Mouse (Mus musculus) heart, embryonic 11.5 days (tissue): ENCODE data around the gene Trim47. TPM values are rescaled to one million over a fixed set of nuclear protein-coding genes. Genes with fewer than 3 reads are reported as not detected.

Experiments used
- ATAC-seq: fragments of 200-750 bp; cut with Nextera tagmentation; replicated peaks from 2 replicates; pipeline ENCODE4 v1.8.0; 2017; ENCODE audit warnings: moderate library complexity; ENCODE audit not compliant: insufficient number of reproducible peaks, low FRiP score, low TSS enrichment
- H3K27ac ChIP-seq: fragments of 300-500 bp; sonication (generic); 2 replicates; pipeline ENCODE4 v1.5.1; 2014; ENCODE audit warnings: mild to moderate bottlenecking, low read depth, low read length
- H3K27me3 ChIP-seq: fragments of 300-500 bp; sonication (generic); 2 replicates; pipeline ENCODE4 v1.6.1; 2014; ENCODE audit warnings: mild to moderate bottlenecking, low read length, mixed read lengths; ENCODE audit not compliant: control insufficient read depth, insufficient read depth
- H3K36me3 ChIP-seq: fragments of 300-500 bp; sonication (generic); 2 replicates; pipeline ENCODE4 v1.6.1; 2014; ENCODE audit warnings: mild to moderate bottlenecking, low read length, moderate library complexity, mixed read lengths; ENCODE audit not compliant: control insufficient read depth, insufficient read depth
- H3K4me1 ChIP-seq: fragments of 300-500 bp; sonication (generic); 2 replicates; pipeline ENCODE4 v1.6.1; 2014; ENCODE audit warnings: low read length; ENCODE audit not compliant: control insufficient read depth, insufficient read depth
- H3K4me2 ChIP-seq: fragments of 300-500 bp; sonication (generic); 2 replicates; pipeline ENCODE4 v1.6.1; 2014; ENCODE audit warnings: mild to moderate bottlenecking, moderate library complexity
- H3K4me3 ChIP-seq: fragments of 300-500 bp; sonication (generic); 2 replicates; pipeline ENCODE4 v1.5.1; 2014; ENCODE audit warnings: low read depth, low read length
- H3K9ac ChIP-seq: fragments of 300-500 bp; sonication (generic); 2 replicates; pipeline ENCODE4 v1.6.1; 2014; ENCODE audit warnings: mild to moderate bottlenecking, low read depth, low read length, moderate library complexity
- H3K9me3 ChIP-seq: fragments of 300-500 bp; sonication (generic); replicated peaks from 2 replicates; pipeline ENCODE4 v1.6.1; 2016; ENCODE audit warnings: low read length; ENCODE audit not compliant: control insufficient read depth
- WGBS: fragments of 180-500 bp; shearing (Covaris S2); extraction: QIAGEN DNeasy Blood & Tissue Kit; methylation state at CpG from one replicate; pipeline ENCODE4 v1.1.7; 2014; ENCODE audit not compliant: insufficient replicate concordance; 5-methylcytosine and 5-hydroxymethylcytosine counted together
- polyA plus RNA-seq: library from polyadenylated mRNA; unstranded; fragments of >200 nt; fragmentation: Nextera tagmentation; extraction: Ambion mirVana; gene quantifications from 2 replicates; pipeline ENCODE4 v1.2.1, GENCODE M21; 2014

Gene Trim47
- polyA plus RNA-seq = 38.3 and 40.2 TPM in 2 replicates

DNA sequence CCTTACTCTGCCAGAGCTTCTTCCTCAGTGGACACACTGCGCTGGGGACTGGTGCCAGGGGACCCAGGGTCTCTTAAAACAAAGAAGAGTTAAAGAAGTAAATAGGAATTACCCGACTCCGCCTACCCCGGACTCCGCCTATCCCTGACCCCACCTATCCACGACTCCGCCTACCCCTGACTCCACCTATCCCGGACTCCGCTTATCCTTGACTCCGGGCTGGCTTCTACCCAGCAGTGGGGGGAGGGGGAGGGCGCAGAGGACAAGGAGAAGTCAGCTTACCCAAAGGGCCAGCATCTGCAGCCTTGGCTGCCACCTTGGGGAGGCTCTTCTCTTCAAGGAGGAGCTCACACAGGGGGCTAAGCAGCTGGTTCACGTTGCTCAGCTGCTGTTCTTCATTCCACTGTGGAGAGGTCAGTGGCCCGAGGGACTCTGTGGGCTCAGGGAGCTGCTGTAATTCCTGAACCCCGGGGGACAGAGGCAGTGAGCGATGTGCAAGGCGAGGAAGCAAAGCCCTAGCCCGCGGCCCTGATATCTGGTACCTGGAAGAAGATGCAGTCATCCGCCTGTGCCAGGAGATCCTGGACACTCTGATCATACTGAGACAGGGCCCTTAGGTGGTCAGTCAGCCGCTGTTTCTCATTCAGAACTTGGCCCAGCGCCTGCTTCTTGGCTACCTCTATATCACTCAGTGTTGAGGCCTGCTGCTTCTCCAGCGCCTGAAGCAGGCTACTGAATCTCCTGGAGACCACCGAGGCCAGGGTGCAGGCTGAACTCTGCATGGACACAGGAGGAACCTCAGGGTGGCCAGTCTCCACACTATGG is at the start of gene Trim47:
Trim47 (minus strand) TSS at position 55 of the 825 bp plus-strand sequence.
- H3K36me3 ChIP-seq = peaks cover 18% of the 10 kb centered on the region
- peak; percentile 39; the same call in 1 of the 2 replicates for ATAC-seq
- H3K4me1 ChIP-seq = peaks cover 27% of the 10 kb centered on the region
- H3K27ac ChIP-seq = no peak within 1 kb of the TSS
- H3K27me3 ChIP-seq = no peaks in the 10 kb centered on the region
- H3K4me2 ChIP-seq = peak within 1 kb of the TSS; percentile 15
- 0 out of 2 replicates have a peak, but pooled peaks cover 2% of the 10 kb centered on the region for H3K9me3 ChIP-seq
- WGBS = 24% methylated on average over 23 of the region's 23 CpGs
- H3K4me3 ChIP-seq = no peak within 1 kb of the TSS
- H3K9ac ChIP-seq = peak within 1 kb of the TSS; percentile 16; the same call in 1 of the 2 replicates

DNA sequence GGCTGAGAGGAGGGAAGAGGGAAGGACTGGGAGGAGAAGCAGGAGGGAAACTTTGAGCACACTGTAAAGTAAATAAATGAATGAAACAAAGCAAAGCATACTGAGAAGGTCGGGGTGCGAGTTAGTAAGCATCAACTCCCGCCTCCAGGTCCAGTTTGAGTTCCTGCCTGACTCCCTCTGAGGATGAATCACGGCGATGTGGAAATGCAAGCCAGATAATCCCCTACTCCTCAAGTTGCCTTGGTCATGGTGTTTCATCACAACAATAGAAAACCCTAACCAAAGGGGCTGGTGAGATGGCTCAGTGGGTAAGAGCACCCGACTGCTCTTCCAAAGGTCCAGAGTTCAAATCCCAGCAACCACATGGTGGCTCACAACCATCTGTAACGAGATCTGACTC is 49.0 kb upstream of the Trim47 start:
- no peak overlapping the region for H3K4me2 ChIP-seq
- no peak overlapping the region for H3K9ac ChIP-seq
- no peaks in the 10 kb centered on the region for H3K4me1 ChIP-seq
- peaks cover 38% of the 10 kb centered on the region for H3K36me3 ChIP-seq
- no peaks in the 10 kb centered on the region for H3K27me3 ChIP-seq
- WGBS = 88% methylated on average over 7 of the region's 7 CpGs
- no peaks in the 10 kb centered on the region for H3K9me3 ChIP-seq
- H3K4me3 ChIP-seq = no peak overlapping the region
- no peak for ATAC-seq
- no peak overlapping the region for H3K27ac ChIP-seq

GRCm38 (mm10) chr11:116174775-116175448 is 47.9 kb upstream of the Trim47 start:
- peaks cover 33% of the 10 kb centered on the region for H3K36me3 ChIP-seq

DNA sequence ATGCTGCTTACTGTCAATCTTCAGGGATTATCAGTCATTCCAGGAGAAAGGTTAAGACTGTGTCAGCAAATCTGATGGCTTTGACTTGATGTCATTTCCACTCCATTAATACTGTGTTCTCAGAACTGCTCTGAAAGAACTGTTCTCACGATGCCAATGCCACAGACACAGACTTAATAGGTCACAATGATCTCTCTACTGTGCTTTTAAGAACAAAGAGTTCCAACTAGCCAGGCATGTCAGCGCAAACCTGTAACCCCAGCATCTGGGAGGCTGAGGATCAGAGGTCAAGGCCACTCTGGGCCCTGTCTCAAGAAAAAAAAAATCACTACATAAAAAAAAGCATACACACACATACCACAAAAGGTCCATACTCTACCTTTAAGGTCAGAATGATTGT is 44.9 kb upstream of the Trim47 start:
- ATAC-seq = no peak
- H3K4me3 ChIP-seq = no peak overlapping the region
- no peak overlapping the region for H3K4me2 ChIP-seq
- no peaks in the 10 kb centered on the region for H3K9me3 ChIP-seq
- H3K9ac ChIP-seq = no peak overlapping the region
- H3K36me3 ChIP-seq = peaks cover 23% of the 10 kb centered on the region
- WGBS = 81% methylated on average over 2 of the region's 2 CpGs
- no peak overlapping the region for H3K27ac ChIP-seq
- H3K27me3 ChIP-seq = no peaks in the 10 kb centered on the region
- H3K4me1 ChIP-seq = no peaks in the 10 kb centered on the region

More at GRCm38 (mm10) chr11:116174775-116175448, 47.9 kb upstream of the Trim47 start:
- H3K4me2 ChIP-seq = no peak overlapping the region
- H3K9ac ChIP-seq = no peak overlapping the region
- H3K27me3 ChIP-seq = no peaks in the 10 kb centered on the region
- no peaks in the 10 kb centered on the region for H3K9me3 ChIP-seq
- 88% methylated on average over 22 of the region's 22 CpGs for WGBS
- H3K4me1 ChIP-seq = no peaks in the 10 kb centered on the region
- H3K27ac ChIP-seq = no peak overlapping the region
- H3K4me3 ChIP-seq = no peak overlapping the region
- no peak for ATAC-seq

DNA sequence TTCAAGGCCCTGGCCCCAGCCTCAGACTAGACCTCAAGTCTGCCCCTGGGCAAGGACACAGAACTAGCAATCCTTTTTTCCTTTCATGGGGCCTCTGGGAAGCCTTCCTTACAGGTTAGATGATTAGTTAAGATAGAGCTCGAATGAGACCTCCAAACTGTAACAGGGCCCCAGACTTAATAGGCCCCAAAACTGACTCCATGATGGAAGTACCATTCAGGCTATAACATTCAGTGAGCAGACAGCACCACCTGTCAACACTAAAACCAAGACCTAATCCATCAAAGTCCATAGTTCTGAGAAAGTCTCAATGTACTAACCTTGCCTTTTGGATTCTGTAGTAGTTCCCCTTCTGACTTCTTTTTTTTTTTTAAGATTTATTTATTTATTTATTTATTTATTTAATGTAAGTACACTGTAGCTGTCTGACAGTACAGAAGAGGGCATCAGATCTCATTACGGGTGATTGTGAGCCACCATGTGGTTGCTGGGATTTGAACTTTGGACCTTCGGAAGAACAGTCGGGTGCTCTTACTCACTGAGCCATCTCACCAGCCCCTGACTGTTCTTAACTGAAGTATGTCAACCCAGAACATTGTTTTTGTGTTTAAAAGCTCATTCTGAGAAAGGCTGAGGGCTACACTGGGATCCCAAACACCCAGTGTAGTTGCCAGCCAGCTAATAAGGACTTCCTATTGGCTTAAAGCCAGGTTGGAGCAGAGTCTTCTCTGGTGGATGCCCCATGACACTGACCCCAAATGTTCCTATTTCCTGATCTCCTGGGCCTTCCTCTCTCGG is 43.2 kb upstream of the Trim47 start:
- WGBS = 72% methylated on average over 5 of the region's 5 CpGs
- Histone ChIP-seq H3K4me1 (0 out of 2 replicates have a peak, but pooled peaks cover 5% of the 10 kb centered on the region), H3K36me3 (peaks cover 21% of the 10 kb centered on the region), H3K4me3 (no peak overlapping the region), H3K9ac (no peak overlapping the region), H3K4me2 (no peak overlapping the region), H3K27me3 (no peaks in the 10 kb centered on the region), H3K9me3 (no peaks in the 10 kb centered on the region), H3K27ac (no peak overlapping the region)
- ATAC-seq = no peak

DNA sequence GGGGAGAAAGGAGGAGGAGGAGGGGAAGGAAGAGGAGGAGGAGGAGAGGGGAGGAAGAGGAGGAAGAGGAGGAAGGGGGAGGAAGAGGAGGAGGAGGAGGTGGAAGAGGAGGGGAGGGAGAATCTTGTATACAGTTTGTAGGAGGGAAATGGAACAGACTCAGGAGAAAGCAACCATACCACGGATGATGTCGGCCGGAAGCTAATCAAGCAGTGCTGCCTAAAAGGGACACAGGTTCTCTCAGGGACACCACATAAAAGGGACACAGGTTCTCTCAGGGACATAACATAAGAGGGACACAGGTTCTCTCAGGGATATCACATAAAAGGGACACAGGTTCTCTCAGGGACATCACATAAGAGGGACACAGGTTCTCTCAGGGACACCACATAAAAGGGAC is 42.2 kb upstream of the Trim47 start:
- ATAC-seq = no peak
- H3K27ac ChIP-seq = no peak overlapping the region
- 79% methylated on average over 3 of the region's 3 CpGs for WGBS
- 0 out of 2 replicates have a peak, but pooled peaks cover 5% of the 10 kb centered on the region for H3K4me1 ChIP-seq
- H3K9me3 ChIP-seq = no peaks in the 10 kb centered on the region
- H3K4me2 ChIP-seq = no peak overlapping the region
- no peaks in the 10 kb centered on the region for H3K27me3 ChIP-seq
- H3K4me3 ChIP-seq = no peak overlapping the region
- no peak overlapping the region for H3K9ac ChIP-seq
- H3K36me3 ChIP-seq = peaks cover 14% of the 10 kb centered on the region

DNA sequence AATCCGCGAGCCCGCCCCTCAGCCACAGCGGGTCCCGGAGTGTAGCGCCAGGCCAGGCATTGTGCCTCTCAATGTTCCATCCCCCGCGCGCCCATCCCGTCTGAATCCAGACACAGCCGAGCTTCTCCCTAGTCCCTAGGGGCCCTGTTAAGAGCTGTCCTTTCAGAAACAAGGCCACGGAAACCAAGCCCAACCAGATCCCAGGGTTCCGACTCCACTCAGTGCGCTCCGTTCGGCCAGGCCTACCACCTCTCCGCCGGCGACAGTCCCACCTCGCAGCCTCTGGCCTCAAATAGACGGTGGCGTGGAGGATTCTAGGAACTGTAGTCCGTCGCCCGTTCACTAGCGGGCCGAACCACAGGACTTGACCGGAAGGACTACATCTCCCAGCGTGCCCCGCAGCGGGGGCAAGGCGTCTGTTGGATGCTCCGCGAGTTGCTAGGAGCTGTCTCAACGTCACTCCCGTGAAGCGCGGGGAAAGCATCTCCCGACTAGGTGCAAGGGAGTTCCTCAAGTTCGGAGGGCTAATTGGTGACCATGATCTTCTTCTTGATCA is 41.0 kb upstream of the Trim47 start, which contains the start of gene Fbf1:
Fbf1 (minus strand) TSS at position 283 of the 556 bp plus-strand sequence.
- ATAC-seq = peak; percentile 93
- H3K4me3 ChIP-seq = peak within 1 kb of the TSS; percentile 73
- H3K4me2 ChIP-seq = peak within 1 kb of the TSS; percentile 84
- under 1% methylated on average over 40 of the region's 40 CpGs for WGBS
- peak within 1 kb of the TSS; percentile 90 for H3K9ac ChIP-seq
- H3K9me3 ChIP-seq = no peaks in the 10 kb centered on the region
- H3K4me1 ChIP-seq = 0 out of 2 replicates have a peak, but pooled peaks cover 5% of the 10 kb centered on the region
- peaks cover 10% of the 10 kb centered on the region for H3K36me3 ChIP-seq
- no peaks in the 10 kb centered on the region for H3K27me3 ChIP-seq
- H3K27ac ChIP-seq = peak within 1 kb of the TSS; percentile 95

DNA sequence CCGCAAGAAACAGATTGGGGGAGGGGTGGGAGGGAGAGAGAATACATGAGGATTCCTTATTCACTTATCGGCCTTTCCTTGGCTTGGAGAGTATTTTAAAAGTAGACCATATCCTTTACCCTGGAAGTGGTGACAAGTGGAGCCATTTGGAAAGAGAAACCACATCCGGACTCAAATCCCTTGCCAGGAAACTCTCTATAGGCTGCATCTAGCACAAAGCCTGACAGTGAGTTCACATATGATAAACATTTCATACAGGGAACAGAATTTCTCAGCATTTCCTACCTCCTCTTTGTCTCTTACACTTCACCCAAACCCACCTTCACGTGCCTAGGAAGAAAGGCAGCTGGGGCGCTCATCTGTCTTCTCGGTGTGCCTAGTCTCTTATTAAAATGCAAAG is 40.2 kb upstream of the Trim47 start:
- ATAC-seq = no peak

More for the DNA sequence above, 40.2 kb upstream of the Trim47 start:
- 6% methylated on average over 6 of the region's 6 CpGs for WGBS
- H3K9me3 ChIP-seq = no peaks in the 10 kb centered on the region
- peak overlapping the region; percentile 84 for H3K4me2 ChIP-seq
- H3K4me3 ChIP-seq = peak overlapping the region; percentile 73
- H3K4me1 ChIP-seq = 0 out of 2 replicates have a peak, but pooled peaks cover 5% of the 10 kb centered on the region
- H3K9ac ChIP-seq = peak overlapping the region; percentile 90
- H3K27me3 ChIP-seq = no peaks in the 10 kb centered on the region
- H3K36me3 ChIP-seq = peaks cover 4% of the 10 kb centered on the region
- peak overlapping the region; percentile 95 for H3K27ac ChIP-seq
